Mouse (Mus musculus) forebrain, embryonic 12.5 days (tissue): ENCODE results near the gene Tas1r2. TPM values are rescaled to one million over a fixed set of nuclear protein-coding genes. Genes with fewer than 3 reads are reported as not detected.

Experiments
- ATAC-seq: fragments of 200-750 bp; cut with Nextera tagmentation; 2 replicates; pipeline ENCODE4 v1.8.0; 2017; ENCODE audit warnings: moderate TSS enrichment; ENCODE audit not compliant: low FRiP score
- H3K27ac ChIP-seq: fragments of 300-500 bp; sonication (generic); 2 replicates; pipeline ENCODE4 v1.5.1; 2016; ENCODE audit warnings: mild to moderate bottlenecking
- H3K27me3 ChIP-seq: fragments of 300-500 bp; sonication (generic); 2 replicates; pipeline ENCODE4 v1.6.1; 2016; ENCODE audit warnings: mild to moderate bottlenecking
- H3K36me3 ChIP-seq: fragments of 300-500 bp; sonication (generic); replicated peaks from 2 replicates; pipeline ENCODE4 v1.6.1; 2016; ENCODE audit warnings: mild to moderate bottlenecking
- H3K4me1 ChIP-seq: fragments of 300-500 bp; sonication (generic); 2 replicates; pipeline ENCODE4 v1.6.1; 2016
- H3K4me2 ChIP-seq: fragments of 300-500 bp; sonication (generic); 2 replicates; pipeline ENCODE4 v1.6.1; 2016; ENCODE audit warnings: mild to moderate bottlenecking, moderate library complexity
- H3K4me3 ChIP-seq: fragments of 300-500 bp; sonication (generic); replicated peaks from 2 replicates; pipeline ENCODE4 v1.5.1; 2016; ENCODE audit warnings: mild to moderate bottlenecking
- H3K9ac ChIP-seq: fragments of 300-500 bp; sonication (generic); 2 replicates; pipeline ENCODE4 v1.6.1; 2016; ENCODE audit warnings: mild to moderate bottlenecking
- H3K9me3 ChIP-seq: fragments of 300-500 bp; sonication (generic); 2 replicates; pipeline ENCODE4 v1.6.1; 2016
- WGBS: fragments of 180-500 bp; shearing (Covaris S2); methylation state at CpG from one replicate; pipeline ENCODE4 v1.1.7; 2016; 5-methylcytosine and 5-hydroxymethylcytosine counted together
- polyA plus RNA-seq: library from polyadenylated mRNA; unstranded; fragments of >200 nt; fragmentation: Nextera tagmentation; extraction: Ambion mirVana; gene quantifications from 2 replicates; pipeline ENCODE4 v1.2.1, GENCODE M21; 2016

Tas1r2 gene
- polyA plus RNA-seq, 1 experiment from 2014 or later: not detected

- Histone ChIP-seq H3K27me3 (0 out of 2 replicates have a peak, but pooled peaks cover 2% of the 10 kb centered on the region), H3K27ac (no peak overlapping the region), H3K4me3 (peak overlapping the region; percentile 69), H3K36me3 (no peaks in the 10 kb centered on the region), H3K4me2 (peak overlapping the region; percentile 79), H3K9ac (peak overlapping the region; percentile 70), H3K9me3 (no peaks in the 10 kb centered on the region), H3K4me1 (peaks cover 20% of the 10 kb centered on the region)
- ATAC-seq: no peak
- WGBS: 31% methylated on average over 21 of the region's 21 CpGs
These were observed 29.8 kb upstream of the Tas1r2 start for GRCm38 (mm10) chr4:139623434-139624115.

DNA sequence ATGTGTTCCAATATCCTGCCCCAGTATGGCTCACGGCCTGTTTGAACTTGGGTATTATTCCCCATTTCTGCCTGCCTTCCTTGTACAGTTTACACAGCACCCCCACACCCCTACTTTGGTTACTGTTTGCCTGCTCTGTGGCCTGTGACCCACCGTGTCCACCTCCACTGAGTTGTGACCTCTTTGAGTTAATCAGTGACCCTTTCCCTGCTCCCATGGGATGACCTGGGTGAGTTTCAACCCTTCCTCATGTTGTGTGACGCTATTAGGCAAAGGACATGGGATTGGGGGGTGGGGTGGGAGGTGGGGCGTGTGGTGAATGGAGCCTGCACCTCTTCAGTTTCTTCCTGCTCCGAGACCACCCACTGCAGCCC lies 29.2 kb upstream of the Tas1r2 start:
- Histone ChIP-seq H3K36me3 (no peaks in the 10 kb centered on the region), H3K4me1 (peaks cover 20% of the 10 kb centered on the region), H3K4me2 (peak overlapping the region; percentile 79), H3K9ac (0 out of 2 replicates have a peak overlapping the region, but pooled peaks have one; percentile 70), H3K4me3 (peak overlapping the region; percentile 69; the same call in 1 of the 2 replicates), H3K27me3 (0 out of 2 replicates have a peak, but pooled peaks cover 2% of the 10 kb centered on the region), H3K9me3 (no peaks in the 10 kb centered on the region), H3K27ac (no peak overlapping the region)
- no peak for ATAC-seq
- 70% methylated on average over 5 of the region's 5 CpGs for WGBS

DNA sequence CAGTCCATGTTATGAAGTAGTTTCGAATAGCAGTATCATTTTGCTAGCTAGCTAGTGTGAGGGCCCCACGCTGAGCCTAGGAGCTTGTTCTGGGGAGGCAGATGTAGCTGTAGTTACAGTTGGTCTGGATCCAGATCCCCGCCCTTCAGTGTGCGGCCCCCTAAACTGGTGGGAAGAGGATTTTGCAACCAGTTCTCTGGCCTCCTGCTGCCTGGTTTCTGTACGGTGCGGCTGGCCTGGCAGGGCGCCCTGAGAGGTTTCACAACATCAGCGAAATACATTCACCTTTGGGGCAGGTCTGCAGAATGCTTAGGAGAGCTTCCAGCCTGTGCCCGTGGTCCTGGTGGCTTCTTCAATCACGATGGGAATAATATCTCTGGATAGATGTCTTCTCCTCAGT lies 28.6 kb upstream of the Tas1r2 start:
- 86% methylated on average over 10 of the region's 10 CpGs for WGBS
- Histone ChIP-seq H3K27me3 (no peaks in the 10 kb centered on the region), H3K4me1 (peaks cover 20% of the 10 kb centered on the region), H3K27ac (no peak overlapping the region), H3K4me2 (no peak overlapping the region), H3K9ac (no peak overlapping the region), H3K9me3 (no peaks in the 10 kb centered on the region), H3K36me3 (no peaks in the 10 kb centered on the region), H3K4me3 (no peak overlapping the region)
- ATAC-seq: no peak

- no peaks in the 10 kb centered on the region for H3K36me3 ChIP-seq
- ATAC-seq: no peak
- no peaks in the 10 kb centered on the region for H3K27me3 ChIP-seq
- no peak overlapping the region for H3K4me3 ChIP-seq
- H3K4me1 ChIP-seq: peaks cover 17% of the 10 kb centered on the region
- H3K9me3 ChIP-seq: no peaks in the 10 kb centered on the region
- no peak overlapping the region for H3K9ac ChIP-seq
- no peak overlapping the region for H3K27ac ChIP-seq
- 94% methylated on average over 11 of the region's 11 CpGs for WGBS
- no peak overlapping the region for H3K4me2 ChIP-seq
These were observed 26.0 kb upstream of the Tas1r2 start for GRCm38 (mm10) chr4:139627361-139627760.

DNA sequence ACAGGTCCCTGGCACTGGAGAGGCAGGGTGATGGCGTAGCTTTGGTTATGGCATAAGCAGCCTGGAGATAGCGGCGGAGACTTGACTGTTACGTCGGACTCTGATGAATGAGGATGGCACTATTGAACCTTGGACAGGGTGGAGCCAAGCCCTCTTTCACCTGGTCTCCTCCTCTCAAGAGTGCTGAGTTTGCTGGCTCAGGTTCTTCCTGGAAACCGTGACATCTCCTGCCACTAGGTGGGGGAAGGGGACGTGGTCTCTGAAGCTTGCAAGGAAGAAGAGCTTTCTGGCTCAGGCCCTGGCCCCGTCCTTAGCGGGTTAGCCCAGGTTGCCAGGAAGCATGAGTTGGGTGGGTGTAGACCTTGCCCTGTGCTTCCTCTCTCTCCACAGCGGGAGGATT lies 23.2 kb upstream of the Tas1r2 start:
- H3K4me1 ChIP-seq: no peaks in the 10 kb centered on the region
- H3K9ac ChIP-seq: no peak overlapping the region
- H3K27me3 ChIP-seq: no peaks in the 10 kb centered on the region
- H3K4me3 ChIP-seq: no peak overlapping the region
- no peaks in the 10 kb centered on the region for H3K36me3 ChIP-seq
- 71% methylated on average over 10 of the region's 10 CpGs for WGBS
- no peak for ATAC-seq
- H3K27ac ChIP-seq: no peak overlapping the region
- H3K4me2 ChIP-seq: no peak overlapping the region
- H3K9me3 ChIP-seq: no peaks in the 10 kb centered on the region

GRCm38 (mm10) chr4:139631141-139631540 lies 22.2 kb upstream of the Tas1r2 start:
- Histone ChIP-seq H3K4me2 (no peak overlapping the region), H3K36me3 (0 out of 2 replicates have a peak, but pooled peaks cover 5% of the 10 kb centered on the region), H3K9ac (no peak overlapping the region), H3K4me1 (no peaks in the 10 kb centered on the region), H3K27ac (no peak overlapping the region), H3K9me3 (no peaks in the 10 kb centered on the region), H3K4me3 (no peak overlapping the region), H3K27me3 (no peaks in the 10 kb centered on the region)
- WGBS: 88% methylated on average over 5 of the region's 5 CpGs
- ATAC-seq: no peak

- ATAC-seq: no peak
- Histone ChIP-seq H3K9me3 (no peaks in the 10 kb centered on the region), H3K4me2 (no peak overlapping the region), H3K36me3 (0 out of 2 replicates have a peak, but pooled peaks cover 5% of the 10 kb centered on the region), H3K27me3 (no peaks in the 10 kb centered on the region), H3K27ac (no peak overlapping the region), H3K4me1 (no peaks in the 10 kb centered on the region), H3K4me3 (no peak overlapping the region), H3K9ac (no peak overlapping the region)
- WGBS: 91% methylated on average over 7 of the region's 7 CpGs
These were observed 21.6 kb upstream of the Tas1r2 start for GRCm38 (mm10) chr4:139631569-139632253.

GRCm38 (mm10) chr4:139632254-139632580 lies 21.1 kb upstream of the Tas1r2 start:
- H3K9me3 ChIP-seq: no peaks in the 10 kb centered on the region
- H3K4me1 ChIP-seq: no peaks in the 10 kb centered on the region
- H3K4me3 ChIP-seq: no peak overlapping the region
- H3K9ac ChIP-seq: no peak overlapping the region
- H3K27ac ChIP-seq: no peak overlapping the region
- no peaks in the 10 kb centered on the region for H3K27me3 ChIP-seq
- H3K36me3 ChIP-seq: 0 out of 2 replicates have a peak, but pooled peaks cover 9% of the 10 kb centered on the region
- 90% methylated on average over 10 of the region's 10 CpGs for WGBS
- no peak overlapping the region for H3K4me2 ChIP-seq
- no peak for ATAC-seq

DNA sequence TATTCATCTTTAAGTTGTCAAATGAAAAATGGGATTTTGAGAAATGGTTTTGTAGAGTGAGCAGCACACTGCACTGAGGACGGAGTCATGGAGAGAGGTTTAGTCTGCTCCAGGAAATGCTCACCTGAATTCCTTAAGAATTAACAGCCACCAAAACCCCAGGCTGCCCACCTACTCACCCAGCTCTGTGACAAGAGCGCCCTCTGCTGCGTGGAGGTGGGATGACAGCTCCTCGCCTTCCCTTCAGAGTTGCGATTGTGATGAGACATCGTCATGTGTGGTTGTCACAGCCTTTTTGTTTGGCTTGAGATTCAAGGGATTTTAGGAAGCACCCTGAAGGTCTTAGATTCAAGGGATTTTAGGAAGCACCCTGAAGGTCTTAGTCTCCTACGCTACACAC lies 17.0 kb upstream of the Tas1r2 start:
- no peak for ATAC-seq
- Histone ChIP-seq H3K36me3 (0 out of 2 replicates have a peak, but pooled peaks cover 10% of the 10 kb centered on the region), H3K27ac (no peak overlapping the region), H3K9me3 (no peaks in the 10 kb centered on the region), H3K4me2 (no peak overlapping the region), H3K9ac (no peak overlapping the region), H3K4me1 (peaks cover 19% of the 10 kb centered on the region), H3K4me3 (no peak overlapping the region), H3K27me3 (peaks cover 15% of the 10 kb centered on the region)
- WGBS: 25% methylated on average over 7 of the region's 7 CpGs

DNA sequence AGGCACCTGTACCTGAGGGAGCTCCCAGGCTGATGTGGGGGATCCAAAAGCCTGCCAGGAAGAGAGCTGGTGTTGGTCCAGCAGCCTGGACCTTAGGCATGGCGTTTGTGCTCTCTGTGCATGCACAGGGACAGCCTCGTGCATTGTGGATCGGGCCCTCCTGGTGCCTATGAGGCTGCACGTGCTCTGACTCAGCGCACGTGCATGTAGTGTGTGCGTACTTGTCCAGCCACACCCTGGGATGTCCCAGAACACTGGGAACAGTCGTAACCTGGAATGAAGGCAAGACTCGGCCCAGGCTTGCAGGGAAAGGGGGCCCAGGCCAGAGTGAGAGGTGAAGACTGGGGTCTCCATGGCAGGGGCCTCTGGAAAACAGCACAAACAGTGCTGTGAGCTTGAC lies 15.5 kb upstream of the Tas1r2 start:
- no peak overlapping the region for H3K4me3 ChIP-seq
- no peak overlapping the region for H3K27ac ChIP-seq
- H3K9me3 ChIP-seq: no peaks in the 10 kb centered on the region
- peaks cover 30% of the 10 kb centered on the region for H3K27me3 ChIP-seq
- ATAC-seq: no peak
- 88% methylated on average over 9 of the region's 9 CpGs for WGBS
- peaks cover 34% of the 10 kb centered on the region for H3K4me1 ChIP-seq
- H3K9ac ChIP-seq: no peak overlapping the region
- H3K36me3 ChIP-seq: 0 out of 2 replicates have a peak, but pooled peaks cover 10% of the 10 kb centered on the region
- H3K4me2 ChIP-seq: no peak overlapping the region

DNA sequence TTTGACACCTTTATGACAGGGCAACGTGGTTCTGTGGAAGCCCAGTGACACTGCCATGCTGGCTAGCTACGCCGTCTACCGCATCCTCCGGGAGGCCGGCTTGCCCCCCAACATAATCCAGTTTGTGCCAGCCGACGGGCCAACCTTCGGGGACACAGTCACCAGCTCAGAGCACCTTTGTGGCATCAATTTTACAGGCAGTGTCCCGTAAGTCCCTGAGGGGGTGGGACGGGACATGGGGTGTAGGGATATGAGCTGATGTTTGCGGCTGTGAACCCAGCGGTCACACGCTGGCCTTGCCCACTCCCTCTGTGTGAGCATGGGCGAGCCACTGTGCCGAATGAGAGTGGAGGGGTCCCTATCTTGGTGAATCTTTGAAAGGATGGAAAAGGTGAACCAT lies 15.0 kb upstream of the Tas1r2 start:
- Histone ChIP-seq H3K27me3 (peaks cover 35% of the 10 kb centered on the region), H3K27ac (no peak overlapping the region), H3K9ac (no peak overlapping the region), H3K4me3 (no peak overlapping the region), H3K4me1 (peaks cover 34% of the 10 kb centered on the region), H3K36me3 (0 out of 2 replicates have a peak, but pooled peaks cover 10% of the 10 kb centered on the region), H3K4me2 (no peak overlapping the region), H3K9me3 (no peaks in the 10 kb centered on the region)
- WGBS: 94% methylated on average over 16 of the region's 16 CpGs
- ATAC-seq: no peak

DNA sequence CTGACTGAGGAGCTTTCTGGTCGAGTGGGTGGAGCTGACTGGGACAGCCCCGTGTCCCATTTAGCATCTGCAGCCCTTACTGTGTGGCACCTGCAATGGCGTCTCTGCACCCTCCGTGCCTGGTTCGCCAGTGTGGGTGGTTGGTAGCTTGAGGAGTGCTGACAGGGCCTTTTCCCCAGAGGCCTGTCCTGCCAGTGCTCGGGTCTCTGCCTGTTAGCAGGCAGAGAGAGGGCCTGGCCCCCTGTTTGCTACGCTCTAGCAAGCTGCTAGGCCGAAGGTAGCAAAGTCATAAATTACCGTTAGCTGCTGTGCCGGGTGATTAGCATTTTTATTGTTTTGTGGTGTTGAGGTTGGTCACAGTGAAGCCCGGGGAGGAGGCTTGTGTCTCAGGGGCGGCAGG lies 13.5 kb upstream of the Tas1r2 start:
- Histone ChIP-seq H3K4me2 (no peak overlapping the region), H3K9me3 (no peaks in the 10 kb centered on the region), H3K27me3 (peaks cover 41% of the 10 kb centered on the region), H3K36me3 (0 out of 2 replicates have a peak, but pooled peaks cover 10% of the 10 kb centered on the region), H3K9ac (peak overlapping the region; percentile 40), H3K27ac (no peak overlapping the region), H3K4me1 (peaks cover 36% of the 10 kb centered on the region), H3K4me3 (no peak overlapping the region)
- WGBS: 34% methylated on average over 12 of the region's 12 CpGs
- no peak for ATAC-seq

DNA sequence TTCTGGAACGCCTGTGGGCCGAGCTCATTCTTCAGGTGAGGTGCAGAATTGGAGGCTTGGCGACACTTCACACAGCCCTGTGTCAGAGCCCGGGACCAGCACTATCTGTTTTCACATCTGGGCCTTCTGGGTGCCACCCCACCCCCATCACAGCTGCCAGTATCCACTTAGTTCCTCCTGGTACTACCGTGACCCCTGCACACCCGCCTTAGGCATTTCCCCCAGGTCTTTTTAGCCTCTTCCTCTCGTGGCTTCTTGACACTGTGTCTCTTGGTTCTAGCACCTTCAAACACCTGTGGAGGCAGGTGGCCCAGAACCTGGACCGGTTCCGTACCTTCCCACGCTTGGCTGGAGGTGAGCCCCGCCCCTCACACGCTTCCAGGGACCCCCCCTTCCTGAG lies 13.0 kb upstream of the Tas1r2 start:
- no peak overlapping the region for H3K4me3 ChIP-seq
- H3K27me3 ChIP-seq: peaks cover 41% of the 10 kb centered on the region
- WGBS: 72% methylated on average over 12 of the region's 12 CpGs
- H3K9me3 ChIP-seq: no peaks in the 10 kb centered on the region
- ATAC-seq: no peak
- 0 out of 2 replicates have a peak, but pooled peaks cover 9% of the 10 kb centered on the region for H3K36me3 ChIP-seq
- H3K4me1 ChIP-seq: peaks cover 38% of the 10 kb centered on the region
- no peak overlapping the region for H3K9ac ChIP-seq
- H3K27ac ChIP-seq: no peak overlapping the region
- H3K4me2 ChIP-seq: no peak overlapping the region
